Mouse (Mus musculus) left cerebral cortex, postnatal 4 days (tissue): ENCODE results near the gene Dtx4. TPM values are rescaled to one million over a fixed set of nuclear protein-coding genes. Genes with fewer than 3 reads are reported as not detected.

Experiments used
- DNase-seq: peaks from one replicate; pipeline ENCODE4 v3.0.0-alpha.2; 2022
- intact Hi-C: fragments of 180-260 bp; cut with DNase I; formaldehyde crosslinking; loops from one replicate; pipeline ENCODE4 v1.15.1; 2025
- total RNA-seq, 2 experiments: library from RNA; stranded (reverse); gene quantifications; 2 replicates each; pipeline ENCODE4 v1.2.3; 2021

Dtx4 gene
- total RNA-seq, 2 experiments from 2014 or later = 124 to 146 TPM

- intact Hi-C loops = no loop called here
- no peak for DNase-seq
These were observed 28.8 kb downstream of the Dtx4 start for GRCm38 (mm10) chr19:12472381-12472976.

DNA sequence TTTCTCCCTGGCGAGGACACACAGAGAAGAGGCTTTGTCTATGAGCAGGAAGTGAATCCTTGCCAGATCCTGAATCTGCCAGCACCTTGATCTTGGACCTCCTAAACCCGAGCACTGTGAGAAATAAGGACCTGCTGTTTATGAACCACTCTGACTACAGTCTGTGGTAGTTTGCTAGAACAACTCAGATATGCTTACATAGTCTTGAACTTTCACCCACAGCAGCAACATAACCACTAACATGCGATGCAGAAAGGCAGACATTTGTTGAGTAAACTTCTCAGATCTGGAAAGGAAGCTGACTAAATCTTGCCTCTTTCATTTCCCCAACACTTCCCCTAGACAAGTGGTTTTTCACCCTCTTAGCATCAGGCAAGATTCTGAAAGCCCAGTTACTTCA, 29.4 kb downstream of the Dtx4 start:
- no peak for DNase-seq
- intact Hi-C loops = no loop called here

DNA sequence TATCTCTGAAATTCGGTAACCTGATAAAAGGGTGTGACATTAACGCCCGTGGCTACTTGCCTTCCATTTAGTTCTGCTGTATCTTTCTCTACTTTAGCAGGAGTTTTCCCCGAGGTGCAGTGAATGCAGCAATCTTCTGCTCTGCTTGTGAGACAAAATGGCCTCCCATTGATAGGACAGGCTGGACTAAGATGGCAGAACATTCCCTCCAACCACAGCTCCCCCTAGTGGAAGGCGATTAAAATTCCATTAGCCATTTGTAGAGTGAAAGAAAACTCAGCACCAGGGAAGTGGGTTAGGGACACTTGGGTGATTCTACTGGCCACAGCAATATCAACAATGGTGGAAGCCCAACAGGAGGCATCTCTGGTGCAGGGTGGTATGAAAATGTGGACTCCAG, 33.8 kb downstream of the Dtx4 start:
- peak; percentile 39 for DNase-seq
- intact Hi-C loops = no loop called here

GRCm38 (mm10) chr19:12466204-12466603, 35.0 kb downstream of the Dtx4 start:
- DNase-seq = peak; percentile 48
- intact Hi-C loops = no loop called here

DNA sequence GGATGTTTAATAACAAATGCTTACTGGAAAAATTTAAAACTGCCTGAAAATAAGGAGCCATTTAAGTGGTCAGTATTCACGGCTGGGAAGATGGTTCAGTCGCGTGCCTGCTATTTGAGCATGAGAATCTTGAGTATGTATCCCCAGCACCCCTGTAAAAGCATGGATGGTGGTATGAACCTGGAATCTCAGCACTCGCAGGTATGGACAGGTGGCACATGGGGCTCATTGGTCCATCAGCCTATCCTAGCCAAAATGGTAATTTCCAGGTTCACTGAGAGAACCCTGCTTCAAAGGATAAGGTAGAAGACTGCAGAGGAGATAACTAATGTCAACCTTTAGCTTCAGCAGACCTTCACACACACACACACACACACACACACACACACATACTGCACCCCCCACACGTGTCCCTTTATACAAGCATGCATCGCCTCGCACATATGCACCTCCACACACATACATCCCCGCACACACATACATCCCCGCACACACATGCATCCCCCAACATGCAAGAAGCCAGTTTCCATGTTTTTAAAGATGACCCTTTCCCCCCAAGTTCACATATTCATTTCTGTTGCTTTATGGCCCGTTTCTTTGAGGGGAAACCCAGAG, 35.6 kb downstream of the Dtx4 start:
- no peak for DNase-seq
- intact Hi-C loops = no loop called here

GRCm38 (mm10) chr19:12464674-12465073, 36.6 kb downstream of the Dtx4 start:
- no peak for DNase-seq
- intact Hi-C loops = no loop called here

DNA sequence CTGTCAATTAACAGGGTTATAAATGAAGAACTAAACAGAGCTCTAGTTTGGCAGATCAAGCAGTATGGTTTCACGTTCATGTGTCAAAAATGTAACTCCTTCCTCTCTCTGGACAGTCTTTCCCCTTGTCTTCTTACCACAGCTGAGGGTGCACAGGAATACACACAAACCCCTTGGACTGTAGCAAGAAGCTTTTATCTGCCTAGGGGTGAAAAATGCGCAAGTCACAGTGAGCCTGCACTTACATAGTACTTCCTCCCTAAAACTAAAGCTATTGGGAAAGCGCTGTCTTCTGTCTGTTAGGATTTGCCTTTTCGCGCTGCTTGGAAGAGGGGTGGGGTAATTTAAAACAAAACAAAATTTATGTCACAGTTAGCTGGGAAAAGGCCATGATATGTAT, 37.1 kb downstream of the Dtx4 start:
- intact Hi-C loops = no loop called here

DNA sequence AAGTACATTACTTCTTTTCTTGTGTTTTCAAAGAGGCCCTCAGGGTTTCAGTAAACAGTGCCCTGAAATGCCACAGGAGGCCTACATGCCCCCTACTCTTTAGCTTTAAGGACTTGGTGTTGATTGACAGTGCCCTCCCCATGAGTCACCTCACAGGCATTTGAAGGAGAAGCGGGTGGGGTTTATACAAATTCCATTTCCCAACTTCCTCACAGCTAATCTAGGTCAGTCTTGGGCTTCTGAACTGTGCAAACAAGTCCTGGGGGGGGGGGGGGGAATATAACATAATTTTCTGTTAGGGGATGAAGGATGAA, 37.6 kb downstream of the Dtx4 start:
- DNase-seq = no peak
- intact Hi-C loops = no loop called here

More for the DNA sequence above, 37.1 kb downstream of the Dtx4 start:
- no peak for DNase-seq

- intact Hi-C loops = no loop called here
- no peak for DNase-seq
These were observed 38.2 kb downstream of the Dtx4 start for GRCm38 (mm10) chr19:12462851-12463721.

GRCm38 (mm10) chr19:12460282-12461249, 40.7 kb downstream of the Dtx4 start, which contains the start of gene Mpeg1:
Gene Mpeg1 (plus strand): TSS chr19:12460779.
- DNase-seq = no peak
- intact Hi-C loops = no loop called here

DNA sequence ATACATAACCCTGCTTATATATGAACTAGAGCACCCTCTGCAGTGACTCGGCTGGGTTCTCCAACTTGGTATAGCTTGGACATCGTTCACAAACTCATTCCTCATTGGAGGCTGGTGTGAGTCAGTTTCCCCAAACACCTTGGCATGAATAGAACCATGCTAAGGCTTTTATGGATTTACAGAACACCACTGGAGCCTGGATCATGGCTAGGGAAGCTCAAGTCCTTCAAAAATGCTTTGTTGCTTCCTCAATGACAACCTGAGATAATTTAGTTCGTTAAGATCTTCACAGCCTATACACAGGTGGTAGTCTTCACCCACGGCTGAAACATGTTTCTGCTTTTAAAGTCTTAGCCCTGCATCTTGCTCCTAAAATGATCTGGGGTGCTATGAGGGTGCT, 41.7 kb downstream of the Dtx4 start:
- DNase-seq = no peak
- intact Hi-C loops = no loop called here

DNA sequence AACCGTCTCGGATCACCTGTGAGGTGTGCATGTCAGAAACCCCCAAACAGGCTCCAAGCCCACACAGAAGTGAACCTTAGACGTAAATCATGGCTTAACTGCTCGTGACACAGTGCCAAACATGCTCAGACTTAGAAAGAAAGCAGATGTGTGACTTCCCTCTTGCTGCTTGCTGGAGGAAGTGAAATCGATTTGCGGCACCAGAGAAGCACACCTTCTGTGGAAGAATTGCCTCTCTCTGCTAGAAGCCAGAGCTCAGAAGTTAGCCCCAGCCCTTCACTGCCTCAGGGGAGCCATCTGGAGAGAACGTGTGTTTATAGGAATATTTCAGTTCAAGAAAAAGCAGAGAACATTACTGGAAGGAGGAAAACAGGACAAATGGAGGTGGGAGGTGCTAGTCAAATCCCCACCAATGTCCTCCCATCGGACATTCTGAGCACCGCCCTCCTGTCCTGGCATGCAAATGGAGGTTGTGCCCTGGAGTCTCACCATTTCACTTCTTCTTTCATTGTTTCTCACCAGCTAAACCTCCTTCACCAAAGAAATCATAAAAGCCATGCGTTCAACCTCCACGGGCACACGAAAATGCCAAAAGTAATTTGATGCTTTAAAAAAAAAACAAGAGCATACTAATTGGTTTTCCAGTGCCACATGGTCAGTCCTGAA, 43.7 kb downstream of the Dtx4 start:
- no peak for DNase-seq
- intact Hi-C loops = no loop called here

- DNase-seq = no peak
- intact Hi-C loops = no loop called here
These were observed 56.2 kb downstream of the Dtx4 start for GRCm38 (mm10) chr19:12445014-12445413.

DNA sequence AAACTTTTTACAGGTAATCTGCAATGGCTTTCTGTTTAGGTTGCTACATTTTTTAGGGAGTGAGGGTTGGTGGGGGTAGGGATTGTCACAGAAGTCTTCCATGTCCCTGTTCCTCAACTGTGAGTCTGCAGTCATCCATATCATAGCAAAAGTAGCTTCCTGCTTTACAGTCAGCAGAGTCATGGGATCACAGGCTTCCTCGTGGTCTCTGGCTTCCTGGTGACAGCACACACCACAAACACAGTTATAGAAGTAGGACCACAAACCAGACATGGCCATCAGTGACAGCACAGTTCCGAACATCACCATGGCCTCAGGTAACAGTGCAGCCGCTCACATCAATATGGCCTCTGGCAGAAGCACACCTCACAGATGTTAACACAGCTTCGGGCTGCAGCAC, 58.7 kb downstream of the Dtx4 start:
- intact Hi-C loops = no loop called here
- no peak for DNase-seq

GRCm38 (mm10) chr19:12440103-12440725, 61.0 kb downstream of the Dtx4 start:
- intact Hi-C loops = no loop called here

GRCm38 (mm10) chr19:12439581-12439980, 61.7 kb downstream of the Dtx4 start:
- no peak for DNase-seq
- intact Hi-C loops = no loop called here

More at GRCm38 (mm10) chr19:12440103-12440725, 61.0 kb downstream of the Dtx4 start:
- DNase-seq = no peak

DNA sequence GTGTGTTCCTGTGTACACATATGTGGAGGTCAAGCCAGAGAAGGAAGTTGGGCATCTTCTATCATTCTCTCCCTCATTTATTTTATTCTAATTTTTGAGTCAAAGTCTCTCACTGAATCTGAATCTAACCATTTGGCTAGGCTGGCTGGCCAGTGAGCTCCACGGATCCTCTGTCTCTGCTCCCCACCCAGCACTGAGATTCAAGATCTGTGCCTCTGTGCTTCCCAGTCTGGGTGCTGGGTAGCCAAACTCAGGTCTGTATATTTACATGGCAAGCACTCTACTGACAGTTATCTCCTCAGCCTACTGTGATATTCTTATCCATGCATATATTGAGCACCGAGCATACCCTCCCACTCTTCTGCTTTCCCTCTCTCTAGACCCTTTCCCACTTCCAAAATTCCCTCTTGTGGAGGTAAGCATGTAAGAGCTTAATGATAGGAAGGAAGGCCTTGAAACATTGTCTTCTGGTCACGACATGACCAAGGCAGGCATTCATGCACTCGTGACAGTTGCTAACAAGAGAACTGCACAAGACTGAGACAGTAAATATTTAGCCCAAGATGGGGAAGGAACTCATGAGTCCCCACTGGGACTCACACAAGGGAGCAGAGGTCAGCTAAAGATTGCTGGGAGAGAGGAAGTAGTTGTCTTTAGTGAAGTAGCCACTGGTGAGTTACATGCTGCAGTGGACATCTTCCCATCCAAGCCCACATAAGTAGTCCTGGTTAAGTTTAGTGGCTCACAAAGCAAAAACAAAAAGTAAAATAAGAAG, 65.3 kb downstream of the Dtx4 start:
- intact Hi-C loops = no loop called here
- DNase-seq = no peak

GRCm38 (mm10) chr19:12435011-12435416, 66.2 kb downstream of the Dtx4 start:
- intact Hi-C loops = no loop called here

DNA sequence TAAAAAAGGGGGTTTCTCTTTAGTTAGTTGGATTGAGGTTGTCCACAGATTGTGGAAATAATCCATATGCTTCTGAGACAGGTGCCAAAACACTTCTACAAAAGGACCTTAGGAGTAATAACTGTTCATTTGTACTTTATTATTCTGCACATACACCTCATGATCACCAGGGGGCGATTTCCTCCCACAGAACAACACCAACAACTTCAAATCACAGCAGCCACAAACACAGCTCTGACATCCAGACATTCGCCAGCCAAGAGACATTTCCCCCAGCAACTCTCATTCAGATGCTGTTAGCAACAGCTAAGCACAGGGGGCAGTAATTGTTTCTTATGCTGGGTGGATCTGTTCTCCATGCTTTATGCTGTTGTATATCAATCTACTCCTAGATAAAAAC, 68.2 kb downstream of the Dtx4 start:
- intact Hi-C loops = no loop called here
- DNase-seq = peak; percentile 18

More at GRCm38 (mm10) chr19:12435011-12435416, 66.2 kb downstream of the Dtx4 start:
- DNase-seq = no peak
